Mouse (Mus musculus) stomach, postnatal 0 days (tissue): ENCODE measurements around the gene Pde1c.

Source experiments
- CTCF ChIP-seq: IDR thresholded peaks from 2 replicates; pipeline ENCODE4 v1.5.1; 2016; ENCODE audit warnings: antibody characterized with exemption, low read depth, mild to moderate bottlenecking, moderate library complexity
- EP300 ChIP-seq: optimal IDR thresholded peaks from 2 replicates; pipeline ENCODE3; 2016; ENCODE audit warnings: antibody characterized with exemption

- TF ChIP-seq CTCF (no peak), EP300 (no peak)
These were observed 206.3 kb downstream of the Pde1c start for GRCm38 (mm10) chr6:56362650-56363049.
